Mouse (Mus musculus): ENCODE data around the gene Fdps.
A peak's percentile ranks its signal among the peaks of the same experiment; 100 is the strongest.
"Not testable (repeated sequence)": the region's sequence is repeated elsewhere in the genome, so short reads cannot be mapped to it uniquely, and the experiment has no call there.

The Fdps gene

GRCm38 (mm10) chr3:89102495-89103290 lies 934 bp upstream of the Fdps start:
- no peak for DNase-seq (ENCODE audit: low read depth, low spot score)

- DNase-seq (ENCODE audit: low read depth, low spot score) = no peak
These were observed 324 bp downstream of the Fdps start for GRCm38 (mm10) chr3:89101459-89101811.

- DNase-seq (ENCODE audit: low read depth, low spot score) = no peak
These were observed 948 bp downstream of the Fdps start, which contains the start of gene Gm43738 for GRCm38 (mm10) chr3:89100811-89101210. TSS of gene Gm43738 (minus strand) at chr3:89101099.

- no peak for DNase-seq (ENCODE audit: low read depth, low spot score)
These were observed 7.7 kb downstream of the Fdps start for GRCm38 (mm10) chr3:89094021-89094420.

GRCm38 (mm10) chr3:89093175-89093574 lies 8.6 kb downstream of the Fdps start, which contains the start of gene Rusc1:
TSS of gene Rusc1 (minus strand) at chr3:89093311.
- peak; percentile 43 for DNase-seq (ENCODE audit: low read depth, low spot score)

GRCm38 (mm10) chr3:89092509-89093090 lies 9.2 kb downstream of the Fdps start:
- no peak for DNase-seq (ENCODE audit: low read depth, low spot score)

GRCm38 (mm10) chr3:89091811-89092508 lies 9.8 kb downstream of the Fdps start:
- DNase-seq (ENCODE audit: low read depth, low spot score) = no peak

GRCm38 (mm10) chr3:89090694-89091655 lies 10.8 kb downstream of the Fdps start:
- DNase-seq (ENCODE audit: low read depth, low spot score) = peak; percentile 60

- DNase-seq (ENCODE audit: low read depth, low spot score) = no peak
These were observed 11.7 kb downstream of the Fdps start for GRCm38 (mm10) chr3:89089882-89090591.

- no peak for DNase-seq (ENCODE audit: low read depth, low spot score)
These were observed 12.8 kb downstream of the Fdps start for GRCm38 (mm10) chr3:89088974-89089373.

- peak; percentile 70 for DNase-seq (ENCODE audit: low read depth, low spot score)
These were observed 14.2 kb downstream of the Fdps start for GRCm38 (mm10) chr3:89087338-89088110.

GRCm38 (mm10) chr3:89084654-89085190 lies 17.0 kb downstream of the Fdps start:
- DNase-seq (ENCODE audit: low read depth, low spot score) = no peak

GRCm38 (mm10) chr3:89084133-89084532 lies 17.6 kb downstream of the Fdps start:
- no peak for DNase-seq (ENCODE audit: low read depth, low spot score)

GRCm38 (mm10) chr3:89082287-89082686 lies 19.5 kb downstream of the Fdps start:
- not testable (repeated sequence) for DNase-seq (ENCODE audit: low read depth, low spot score)

GRCm38 (mm10) chr3:89077383-89077782 lies 24.4 kb downstream of the Fdps start:
- DNase-seq (ENCODE audit: low read depth, low spot score) = no peak

- no peak for DNase-seq (ENCODE audit: low read depth, low spot score)
These were observed 34.5 kb downstream of the Fdps start for GRCm38 (mm10) chr3:89067265-89067664.

- no peak for DNase-seq (ENCODE audit: low read depth, low spot score)
These were observed 40.1 kb downstream of the Fdps start for GRCm38 (mm10) chr3:89061696-89062095.

GRCm38 (mm10) chr3:89058783-89059182 lies 43.0 kb downstream of the Fdps start:
- peak; percentile 17 for DNase-seq (ENCODE audit: low read depth, low spot score)

- DNase-seq (ENCODE audit: low read depth, low spot score) = no peak
These were observed 43.4 kb downstream of the Fdps start for GRCm38 (mm10) chr3:89058361-89058760.
